Mouse (Mus musculus): Measurements from ENCODE around the gene Depdc1b.

Gene Depdc1b

DNA sequence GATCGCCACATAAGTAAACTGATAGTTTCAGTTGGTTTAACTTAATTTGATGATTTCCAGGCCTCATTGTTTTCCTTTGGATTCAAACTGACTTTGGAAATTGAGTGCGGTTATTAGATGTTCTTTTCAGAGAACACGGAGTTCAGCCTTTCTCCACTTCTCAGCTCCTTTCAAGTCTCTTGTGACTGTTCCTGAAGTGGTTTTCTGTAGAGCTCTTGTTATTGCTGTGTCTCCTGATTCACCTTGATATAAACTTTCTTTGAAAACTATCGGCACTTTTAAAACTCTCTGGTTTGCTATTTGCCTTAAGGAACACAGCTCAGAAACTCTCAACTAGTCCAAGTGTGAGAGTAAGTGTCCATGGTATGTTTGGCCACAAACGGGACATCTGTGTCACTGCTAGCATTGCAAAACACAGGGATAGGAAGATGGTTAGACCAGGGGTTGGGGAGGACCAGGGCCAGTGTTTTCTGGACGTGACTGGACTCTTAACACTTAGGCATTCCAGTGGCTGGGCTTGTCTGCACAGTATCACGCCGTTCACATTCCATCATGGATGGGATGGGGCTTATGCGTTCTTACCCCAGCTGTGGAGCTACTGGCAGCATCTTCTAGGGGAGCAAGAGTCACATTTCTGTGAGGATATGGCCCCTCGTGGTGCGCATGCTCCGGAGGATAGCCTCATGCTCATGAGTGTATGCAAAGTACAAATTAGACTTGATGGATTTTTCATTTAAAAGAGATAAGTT, 38.8 kb downstream of the Depdc1b start:
- no peak for DNase-seq (ENCODE audit: low spot score in 2 of 2)

DNA sequence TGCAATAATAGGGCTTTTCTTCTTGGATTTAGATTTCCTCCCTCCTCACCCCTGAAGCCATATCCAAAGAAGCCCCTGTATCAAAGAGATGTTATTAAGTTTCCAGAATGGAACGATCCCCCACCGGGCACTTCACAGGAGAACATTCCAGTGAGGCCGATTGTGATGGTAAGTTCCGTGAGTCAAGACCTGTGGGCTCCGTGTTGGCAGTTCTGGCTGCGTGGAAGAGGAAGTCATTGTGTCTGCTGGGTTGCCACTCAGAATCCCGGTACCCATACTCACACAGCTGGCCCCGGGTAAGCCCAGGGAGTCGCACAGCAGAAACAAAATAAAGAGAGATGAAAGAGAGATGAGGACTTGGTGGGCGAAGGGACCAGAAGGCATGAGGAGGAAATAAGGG, 41.2 kb downstream of the Depdc1b start:
- no peak for DNase-seq (ENCODE audit: low spot score in 2 of 2)

DNA sequence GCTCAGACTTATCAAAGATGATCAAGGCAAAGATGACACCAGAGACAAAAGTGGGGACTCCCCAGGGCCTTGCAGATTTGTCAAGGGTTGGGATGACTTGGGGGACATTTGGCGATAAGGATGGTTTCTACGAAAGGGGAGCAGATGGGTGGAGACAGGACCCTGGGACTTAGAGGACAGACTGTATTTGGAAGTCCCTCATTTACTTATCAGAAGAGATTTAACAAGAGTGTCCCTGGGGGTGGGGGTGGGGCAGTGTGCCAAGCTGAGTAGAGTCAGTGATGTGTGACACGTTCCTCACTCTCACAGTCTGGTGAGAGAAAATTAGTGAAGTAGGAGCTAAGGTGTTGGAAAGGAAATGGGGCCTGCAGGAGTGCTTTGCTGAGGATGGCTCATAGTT, 42.1 kb downstream of the Depdc1b start:
- DNase-seq (ENCODE audit: low spot score in 2 of 2) = no peak

DNA sequence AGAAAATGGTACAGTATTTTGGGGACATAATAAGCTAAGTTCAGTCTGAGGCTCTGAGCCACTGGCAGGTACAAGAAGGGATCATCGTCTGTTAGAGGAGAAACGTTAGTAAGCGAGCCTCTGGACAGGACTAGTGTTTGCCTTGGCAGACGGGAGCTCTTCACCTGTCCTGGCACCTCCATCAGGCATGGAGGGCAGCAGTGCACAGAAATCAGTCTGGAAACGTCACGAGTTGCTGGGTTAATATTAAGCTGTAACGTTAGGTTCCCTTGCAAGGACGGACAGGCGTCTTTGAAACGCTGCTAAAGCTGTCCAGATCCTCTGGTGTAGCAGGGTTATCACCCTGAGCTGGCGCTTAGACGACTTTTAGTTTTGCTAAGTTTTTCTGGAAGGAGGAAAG, 51.4 kb downstream of the Depdc1b start:
- no peak for DNase-seq (ENCODE audit: low spot score in 2 of 2)

DNA sequence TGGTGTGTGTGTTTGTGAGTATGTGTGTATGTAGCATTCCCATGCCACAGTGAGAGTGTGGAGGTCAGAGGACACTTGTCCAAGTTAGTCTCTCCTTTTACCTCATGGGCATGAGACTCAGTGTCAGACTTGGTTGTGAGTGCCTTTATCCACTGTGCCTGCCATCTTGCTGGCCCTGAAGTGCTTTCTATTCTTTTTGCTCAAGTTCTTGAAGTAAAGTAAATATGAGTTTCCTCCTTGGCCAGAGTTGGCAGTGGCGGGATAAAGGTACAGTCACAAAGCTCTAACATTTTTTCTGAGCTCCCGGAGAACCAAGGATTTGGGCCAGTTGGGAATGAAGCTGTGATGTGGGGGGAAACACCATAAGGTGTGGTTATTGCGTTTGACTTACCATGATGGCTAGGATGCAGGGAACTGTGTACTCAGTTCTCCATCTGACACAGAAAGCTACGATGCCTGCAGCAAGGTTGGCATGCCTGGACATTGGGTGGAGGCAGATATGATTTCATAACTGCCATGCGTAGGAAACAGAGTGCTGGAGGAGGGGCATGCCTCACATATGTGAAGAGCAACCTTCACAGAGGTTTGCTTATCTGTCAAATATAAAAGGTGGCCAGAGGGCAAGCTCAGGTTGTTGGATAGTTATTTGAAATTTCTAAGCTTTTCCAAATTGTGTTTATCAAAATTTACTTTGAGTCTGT, 54.3 kb downstream of the Depdc1b start:
- DNase-seq (ENCODE audit: low spot score in 2 of 2) = no peak

DNA sequence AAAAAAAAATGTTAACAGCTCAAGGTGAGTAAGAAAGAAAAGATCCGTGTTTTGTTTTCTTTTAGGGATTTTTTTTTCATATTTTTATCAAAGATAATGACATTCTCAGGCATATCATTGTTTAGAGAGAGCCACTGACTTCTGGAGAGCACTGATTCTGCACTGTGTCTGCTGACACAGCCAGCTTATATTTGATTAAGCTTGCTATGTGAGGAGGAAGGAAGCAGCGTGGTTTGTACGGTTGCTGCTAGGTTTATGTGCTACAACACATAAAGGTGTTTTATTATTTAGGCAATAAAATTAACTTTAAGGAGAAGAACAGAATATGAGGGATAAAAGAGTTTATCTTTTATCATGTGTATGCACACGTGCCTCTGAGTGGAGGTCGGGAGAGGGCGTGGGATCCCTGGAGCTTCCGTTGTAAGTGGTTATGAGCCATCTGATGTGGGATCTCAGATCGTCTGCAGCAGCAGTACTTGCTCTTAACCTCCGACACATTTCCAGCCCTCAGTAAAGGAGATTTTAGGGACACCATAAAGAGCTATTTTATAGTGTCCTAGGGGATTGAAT, 55.3 kb downstream of the Depdc1b start:
- DNase-seq (ENCODE audit: low spot score in 2 of 2) = no peak

DNA sequence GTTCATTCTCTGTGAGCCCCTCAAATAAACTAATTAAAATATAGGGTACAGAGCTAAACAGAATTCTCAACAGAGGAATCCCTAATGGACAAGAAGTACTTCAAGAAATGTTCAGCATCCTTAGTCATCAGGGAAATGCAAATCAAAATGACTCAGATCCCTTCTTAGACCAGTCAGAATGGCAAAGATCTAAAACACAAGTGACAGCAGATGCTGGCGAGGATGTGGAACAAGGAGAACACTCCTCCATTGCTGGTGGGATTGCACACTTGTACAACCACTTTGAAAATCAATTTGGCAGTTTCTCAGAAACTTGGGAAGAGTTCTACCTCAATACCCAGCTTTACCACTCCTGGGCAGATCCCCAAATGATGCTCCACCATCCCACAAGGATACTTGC, 57.1 kb downstream of the Depdc1b start:
- DNase-seq (ENCODE audit: low spot score in 2 of 2) = no peak

DNA sequence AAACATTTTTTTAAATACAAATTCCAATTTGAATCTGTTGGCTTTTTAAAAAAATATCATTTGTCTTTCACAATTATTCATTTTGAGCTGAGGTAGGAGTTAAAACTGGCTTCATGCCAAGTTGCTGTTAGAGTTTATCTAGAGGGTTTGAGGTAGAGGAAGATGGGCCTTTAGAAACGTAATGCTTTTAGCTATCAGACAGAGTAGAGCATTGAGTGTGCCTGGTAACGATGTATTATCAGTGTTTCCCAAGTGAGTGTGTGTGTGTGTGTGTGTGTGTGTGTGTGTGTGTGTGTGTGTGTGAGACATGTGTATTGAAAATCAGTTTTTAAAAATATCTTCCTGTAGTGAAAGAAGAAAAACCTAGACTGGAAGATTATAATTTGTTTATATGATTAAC, 60.5 kb downstream of the Depdc1b start:
- no peak for DNase-seq (ENCODE audit: low spot score in 2 of 2)

DNA sequence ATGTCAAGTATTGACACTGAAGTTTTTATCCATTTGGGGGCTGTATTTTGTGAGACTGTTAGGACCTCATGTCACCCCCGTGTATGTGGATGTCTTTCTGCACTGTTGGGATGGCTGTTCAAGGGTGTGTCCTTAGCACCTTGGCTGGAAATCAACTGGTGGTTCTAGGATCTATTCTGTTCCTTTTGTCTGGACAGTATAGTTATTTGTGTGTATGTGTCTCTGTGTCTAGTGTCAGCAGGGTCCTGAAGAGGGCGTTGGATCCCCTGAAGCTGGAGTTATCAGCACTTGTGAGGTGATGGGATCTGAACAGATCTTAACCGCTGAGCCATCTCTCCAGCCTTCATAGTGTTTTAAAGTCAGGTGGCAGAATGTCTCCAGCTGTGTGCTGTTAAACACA, 65.0 kb downstream of the Depdc1b start:
- DNase-seq (ENCODE audit: low spot score in 2 of 2) = no peak

DNA sequence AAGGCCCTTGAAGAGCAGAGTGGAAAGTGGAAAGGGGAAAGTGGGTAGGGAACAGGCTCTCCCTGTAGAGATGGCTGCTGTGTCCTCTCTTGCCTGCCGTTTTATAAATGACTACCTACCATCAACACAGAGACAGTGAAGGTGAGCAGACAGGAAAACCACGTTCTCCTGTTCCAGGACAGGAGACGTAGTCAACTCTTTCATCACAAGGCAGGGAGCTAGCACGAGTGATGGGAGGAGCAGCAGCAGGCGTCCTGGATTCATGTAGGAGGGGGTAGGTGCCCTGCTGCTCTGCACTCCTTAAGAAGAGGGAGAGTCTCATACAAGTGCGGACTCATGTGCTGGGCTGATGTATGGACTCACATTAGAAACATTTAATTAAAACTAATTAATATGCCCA, 66.9 kb downstream of the Depdc1b start:
- no peak for DNase-seq (ENCODE audit: low spot score in 2 of 2)

DNA sequence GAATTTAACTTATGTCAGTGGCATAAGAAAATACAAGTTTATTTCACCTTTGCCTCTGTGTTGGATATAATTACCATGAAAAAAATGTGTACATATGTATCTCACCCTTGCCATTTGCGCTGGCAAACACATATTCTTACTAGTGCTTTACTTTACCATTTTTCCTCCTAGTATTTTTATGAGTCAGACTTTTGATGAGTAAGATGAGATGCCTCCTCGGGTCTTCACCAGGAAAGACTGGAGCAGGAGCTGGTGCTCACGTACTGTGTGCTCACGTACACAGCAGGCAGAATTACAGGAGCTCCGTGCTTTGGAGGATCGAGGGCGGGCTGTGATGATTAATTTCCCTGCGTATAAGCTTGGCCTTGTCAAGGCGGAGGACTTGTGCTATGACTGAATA, 69.9 kb downstream of the Depdc1b start:
- DNase-seq (ENCODE audit: low spot score in 2 of 2) = peak in 1 of 2 experiments; percentile 12

DNA sequence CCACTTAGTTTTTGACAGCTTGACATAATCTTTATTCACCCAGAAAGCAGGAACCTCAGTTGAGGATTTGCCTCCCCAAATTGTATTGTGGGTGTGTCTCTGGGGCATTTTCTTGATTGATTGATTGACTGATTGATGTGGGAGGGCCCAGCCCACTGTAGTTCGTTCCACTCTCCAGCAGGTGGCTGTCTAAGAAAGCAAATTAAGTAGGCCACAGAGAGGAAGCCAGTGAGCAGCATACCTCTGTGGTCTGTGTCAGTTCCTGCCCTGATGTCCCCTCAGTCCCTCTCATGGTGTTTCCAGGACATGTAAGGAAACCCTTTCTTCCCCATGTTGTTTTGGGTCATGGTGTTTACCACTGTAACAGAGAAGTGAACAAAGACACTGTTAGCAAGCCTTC, 74.4 kb downstream of the Depdc1b start:
- DNase-seq (ENCODE audit: low spot score in 2 of 2) = peak in 1 of 2 experiments; percentile 34

DNA sequence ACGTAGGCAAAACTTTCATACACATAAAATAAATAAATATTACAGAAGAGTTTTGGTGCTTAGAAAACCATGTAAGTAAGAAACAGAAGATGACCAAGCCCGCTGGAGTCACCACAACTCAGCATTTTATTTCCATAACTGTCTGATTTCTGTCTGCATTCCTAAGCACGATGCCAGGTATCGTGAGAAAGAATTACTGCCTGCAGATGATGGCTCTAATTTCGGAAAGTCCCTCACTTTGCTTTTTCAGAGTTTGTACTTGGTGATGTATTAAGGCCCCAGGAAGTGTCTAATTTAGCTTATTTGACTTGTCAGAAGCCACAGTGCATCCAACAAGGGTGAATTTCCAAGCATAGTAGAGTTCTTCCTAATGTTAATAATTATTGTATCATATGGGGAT, 87.1 kb downstream of the Depdc1b start:
- no peak for DNase-seq (ENCODE audit: low spot score in 2 of 2)

DNA sequence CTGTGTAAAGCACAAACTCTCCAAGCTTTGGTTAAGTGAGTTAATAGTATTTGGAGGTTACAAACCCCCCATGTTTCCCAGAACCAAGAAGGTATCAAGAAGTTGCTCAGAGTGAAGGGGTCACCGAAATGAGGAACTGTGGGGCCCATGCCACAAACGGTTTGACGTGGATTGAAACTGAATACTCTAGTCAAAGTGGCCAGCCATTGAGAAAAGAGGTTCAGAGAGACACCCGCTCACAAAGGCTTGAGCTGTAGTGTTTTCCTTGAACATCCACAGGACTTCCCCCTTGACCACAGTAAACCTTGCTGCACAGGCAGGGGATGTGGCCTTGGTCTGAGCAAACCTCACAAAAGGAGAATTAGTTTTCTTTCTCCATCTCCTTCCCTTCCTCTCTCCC, 88.2 kb downstream of the Depdc1b start:
- DNase-seq (ENCODE audit: low spot score in 2 of 2) = no peak

DNA sequence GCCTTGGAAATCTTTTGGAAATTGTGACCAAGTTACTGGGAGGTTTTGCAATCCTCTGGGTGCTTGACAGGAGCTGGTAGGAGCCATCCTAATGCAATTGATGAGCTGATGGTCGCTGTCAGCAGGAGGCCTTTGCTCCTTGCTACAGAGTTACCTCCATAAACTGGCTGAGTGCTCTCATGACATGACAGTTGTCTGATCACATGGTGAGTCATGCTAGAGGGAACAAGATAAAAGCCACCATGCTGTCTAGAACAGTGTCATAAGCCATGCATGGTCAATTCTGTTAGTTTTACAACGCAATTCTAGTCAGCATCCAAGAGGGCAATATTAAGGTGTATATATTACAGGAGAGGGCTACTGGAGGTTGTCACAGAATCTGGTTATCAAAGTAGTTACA, 99.3 kb downstream of the Depdc1b start:
- DNase-seq (ENCODE audit: low spot score in 2 of 2) = no peak

DNA sequence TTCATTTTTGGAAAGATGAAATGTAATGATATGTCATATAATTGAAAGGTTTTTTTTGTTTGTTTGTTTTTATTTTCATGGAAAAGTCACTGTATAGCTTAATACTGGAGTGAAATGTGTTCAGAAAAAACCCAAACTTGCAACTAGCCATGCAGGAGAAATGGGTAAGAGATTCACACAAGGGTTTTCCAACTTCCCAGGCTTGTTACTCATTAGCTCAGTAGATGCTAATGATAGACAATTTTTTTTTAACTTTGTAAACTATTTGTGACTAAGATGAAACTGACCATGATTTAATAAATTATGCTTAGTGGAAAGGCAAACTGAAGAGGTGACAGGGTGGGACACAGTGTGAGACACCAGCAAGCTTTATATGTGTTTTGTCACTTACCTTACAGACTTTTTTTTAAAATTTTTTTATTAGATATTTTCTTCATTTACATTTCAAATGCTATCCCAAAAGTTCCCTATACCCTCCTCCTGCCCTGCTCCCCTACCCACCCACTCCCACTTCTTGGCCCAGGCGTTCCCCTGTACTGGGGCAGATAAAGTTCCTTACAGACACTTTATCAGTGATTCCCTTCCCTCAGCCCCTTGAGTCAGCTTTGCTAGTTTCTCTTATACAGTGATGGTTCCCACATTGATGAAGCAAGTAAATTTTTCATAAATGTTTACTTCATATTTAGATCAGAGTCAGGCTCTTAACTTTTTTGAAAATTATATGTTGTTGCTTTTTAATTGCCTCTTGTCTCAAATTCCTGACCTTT, 102.8 kb downstream of the Depdc1b start:
- no peak for DNase-seq (ENCODE audit: low spot score in 2 of 2)

DNA sequence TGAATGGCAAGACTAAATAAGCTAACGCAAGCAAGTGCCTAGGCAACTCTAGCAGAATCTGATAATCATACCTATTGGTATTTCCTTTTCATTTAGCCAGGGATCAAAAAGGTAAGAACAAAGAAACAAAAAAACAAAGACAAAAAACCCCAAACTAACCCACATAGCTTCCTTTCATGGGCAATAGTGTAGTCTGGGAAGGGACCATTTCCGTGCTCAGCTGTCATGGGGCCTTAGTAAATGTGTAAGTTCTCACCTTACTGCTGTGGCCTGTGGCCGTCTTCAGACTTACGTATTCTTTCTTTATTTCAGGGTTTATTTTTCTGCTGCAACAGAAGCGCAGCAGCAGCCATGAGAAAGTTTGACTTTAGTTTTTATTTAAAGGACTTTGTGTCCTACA, 110.2 kb downstream of the Depdc1b start:
- DNase-seq (ENCODE audit: low spot score in 2 of 2) = no peak

DNA sequence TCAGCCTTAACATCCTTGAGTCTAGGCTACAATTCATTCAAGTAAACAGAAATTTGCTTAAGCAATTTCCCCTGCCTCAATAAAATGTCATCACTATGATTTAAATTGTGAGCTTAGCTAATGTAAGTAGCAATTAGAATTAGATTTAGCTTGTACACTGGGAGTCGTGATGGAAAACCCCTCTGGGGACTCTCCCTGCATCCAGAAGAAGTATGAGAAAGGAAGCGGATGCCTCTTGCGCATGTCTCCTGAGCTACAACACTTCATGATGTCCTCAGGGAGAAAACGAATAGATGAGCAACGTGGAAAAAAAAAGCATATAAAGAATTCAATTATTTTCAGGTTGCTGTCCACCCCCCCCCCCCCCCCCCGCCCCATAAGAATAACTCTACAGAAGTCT, 112.7 kb downstream of the Depdc1b start:
- no peak for DNase-seq (ENCODE audit: low spot score in 2 of 2)

DNA sequence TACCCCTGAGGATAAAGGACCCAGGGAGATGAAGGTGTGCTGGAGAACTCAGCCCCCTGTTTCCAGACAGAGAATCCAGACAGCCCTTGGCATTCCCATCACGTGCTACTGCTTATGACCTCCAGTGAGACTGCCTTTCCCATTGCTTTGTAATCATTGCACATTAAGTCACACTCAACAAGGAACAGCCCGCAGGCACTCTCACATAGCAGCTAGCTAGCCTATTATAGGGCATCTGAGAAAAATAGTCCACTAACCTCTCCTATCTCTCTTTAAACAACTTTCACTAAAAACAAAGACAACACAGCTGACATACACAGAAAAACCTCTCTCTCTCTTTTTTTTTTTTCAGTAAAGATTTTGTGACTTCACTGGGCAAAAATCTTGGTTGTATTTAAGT, 113.5 kb downstream of the Depdc1b start:
- no peak for DNase-seq (ENCODE audit: low spot score in 2 of 2)

DNA sequence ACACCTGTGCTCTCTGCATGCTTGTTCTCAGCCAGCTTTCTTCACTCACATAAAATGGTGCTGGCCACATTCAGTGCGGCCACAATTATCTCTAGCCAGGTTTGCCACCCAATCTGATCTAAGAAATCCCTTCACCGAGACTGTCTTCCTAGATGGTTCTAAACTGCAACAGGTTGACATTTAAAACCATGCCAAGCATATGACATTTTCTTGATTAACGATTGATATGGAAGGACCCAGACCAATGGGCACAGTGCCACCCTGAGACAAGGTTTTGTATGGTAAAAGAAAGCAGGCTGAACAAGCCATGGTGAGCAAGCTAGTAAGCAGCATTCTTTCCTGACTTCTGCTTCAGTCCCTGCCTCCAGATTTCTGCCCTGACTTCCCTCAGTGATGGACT, 115.6 kb downstream of the Depdc1b start:
- no peak for DNase-seq (ENCODE audit: low spot score in 2 of 2)

DNA sequence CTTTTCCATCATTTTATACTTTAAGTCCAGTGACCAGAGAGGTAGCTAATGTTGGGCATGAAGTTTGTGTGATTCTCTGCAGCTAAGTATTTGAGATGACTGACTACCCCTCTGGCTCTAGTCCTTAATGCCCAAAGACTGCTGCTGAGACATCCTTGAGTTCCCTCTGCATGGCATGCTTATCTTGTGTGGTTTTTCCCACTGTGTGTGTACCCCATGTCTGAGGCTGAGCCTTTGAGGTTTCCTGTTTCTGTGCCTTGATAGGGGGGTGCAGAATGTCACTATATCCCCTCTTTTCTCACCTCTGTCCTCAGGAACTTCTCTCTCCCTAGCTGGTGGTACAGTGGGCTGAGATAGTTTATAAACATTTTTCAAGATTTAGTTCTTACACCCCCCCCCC, 119.6 kb downstream of the Depdc1b start:
- no peak for DNase-seq (ENCODE audit: low spot score in 2 of 2)

DNA sequence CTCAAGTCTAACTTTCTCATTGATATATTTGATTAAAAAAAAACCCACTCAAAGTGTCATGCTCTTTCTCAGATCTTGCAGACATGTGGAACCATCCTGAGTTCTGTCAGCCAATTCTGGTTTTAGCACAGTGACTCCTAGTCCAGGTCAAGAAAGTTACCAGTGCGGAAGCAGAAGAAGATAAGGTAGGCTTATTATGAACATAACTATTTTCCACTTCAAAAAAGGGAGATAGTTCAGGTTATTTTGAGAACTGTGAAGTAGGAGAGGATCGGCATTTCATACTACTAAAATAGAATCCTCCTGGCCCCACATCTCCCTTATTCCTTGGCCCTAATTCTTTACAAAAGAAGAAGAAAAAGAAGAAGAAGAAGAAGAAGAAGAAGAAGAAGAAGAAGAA, 121.3 kb downstream of the Depdc1b start:
- DNase-seq (ENCODE audit: low spot score in 2 of 2) = no peak

DNA sequence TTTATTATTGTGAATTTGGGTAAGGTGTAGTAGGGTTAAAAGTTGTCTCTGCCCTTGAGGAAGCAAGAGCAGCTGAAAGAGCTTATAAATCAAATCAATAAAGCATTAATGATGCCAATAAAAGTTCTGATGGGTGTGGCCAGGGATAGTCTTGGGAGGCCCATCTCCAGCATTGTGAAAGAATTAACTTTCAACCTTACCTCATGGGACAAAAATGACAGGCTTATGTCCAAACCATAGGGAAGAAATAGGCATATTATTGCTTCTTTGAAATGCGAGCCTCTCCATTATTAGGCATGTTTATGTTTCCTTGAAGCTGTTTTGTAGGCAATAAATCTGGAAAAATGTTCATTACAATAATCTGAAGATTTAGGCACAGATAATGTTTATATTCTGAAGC, 122.9 kb downstream of the Depdc1b start:
- DNase-seq (ENCODE audit: low spot score in 2 of 2) = no peak

Measured in right cerebral cortex, postnatal 36 days (tissue).